In the genomic region with DNA sequence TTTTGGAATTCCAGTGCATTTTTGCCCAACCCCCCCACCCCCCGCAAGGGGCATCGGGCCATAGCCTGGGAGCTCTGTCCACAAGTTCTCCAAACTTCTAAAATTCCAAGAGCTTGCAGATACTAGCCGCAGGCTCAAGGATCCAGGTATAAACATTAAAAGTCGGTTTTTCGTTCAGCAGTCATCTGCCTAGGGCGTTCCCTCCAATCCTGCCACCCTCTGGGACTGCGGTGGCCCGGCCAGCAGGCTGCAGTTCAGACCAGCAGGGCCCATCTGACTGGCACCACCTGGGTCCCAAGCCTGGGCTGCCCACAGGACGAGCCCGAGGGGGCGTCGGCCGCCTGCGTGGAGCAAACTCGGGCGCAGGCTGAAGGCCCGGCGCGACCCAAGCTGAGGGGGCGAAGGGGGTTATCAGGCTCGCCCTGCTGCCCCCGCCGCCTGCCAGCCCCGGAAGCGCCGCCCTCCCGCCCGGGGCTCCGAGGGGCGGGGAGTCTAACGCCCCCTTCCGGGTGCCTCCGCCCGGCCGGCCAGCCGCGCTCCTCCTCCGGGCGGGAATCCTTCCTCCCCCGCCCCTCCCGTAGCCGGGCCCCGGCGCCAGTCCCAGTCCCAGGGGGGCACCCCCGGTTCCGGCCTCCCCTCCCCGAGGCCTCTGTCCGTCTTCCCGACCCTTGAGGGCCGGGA, we compare ENCODE assay signal across 8 mouse cellular contexts. TPM values are rescaled to one million over a fixed set of nuclear protein-coding genes. Genes with fewer than 3 reads are reported as not detected.
DNase-seq lines count a peak whose midpoint lies in the region; ATAC-seq and TF ChIP-seq lines count a peak whose summit lies in the region.

No protein-coding gene starts in this region.

- peaks cover 27% of the 10 kb centered on the region for H3K36me3 ChIP-seq in E14TG2a.4 (ENCODE audit: insufficient read depth, low read length)
- no peaks in the 10 kb centered on the region for H3K36me3 ChIP-seq in embryonic facial prominence, embryonic 15.5 days
- no peaks in the 10 kb centered on the region for H3K36me3 ChIP-seq in heart, embryonic 10.5 days
- H3K36me3 ChIP-seq in kidney, embryonic 16.5 days (ENCODE audit: insufficient read depth, low read length), result no peaks in the 10 kb centered on the region

- H3K27me3 ChIP-seq in E14TG2a.4 (ENCODE audit: insufficient read depth, low read length), result no peaks in the 10 kb centered on the region
- H3K27me3 ChIP-seq in embryonic facial prominence, embryonic 15.5 days, result no peaks in the 10 kb centered on the region
- peaks cover 10% of the 10 kb centered on the region; the same call in 1 of the 2 replicates for H3K27me3 ChIP-seq in heart, embryonic 10.5 days (ENCODE audit: insufficient read depth, poor library complexity, severe bottlenecking)
- H3K27me3 ChIP-seq in kidney, embryonic 16.5 days (ENCODE audit: insufficient read depth, low read length), result no peaks in the 10 kb centered on the region

- WGBS in embryonic facial prominence, embryonic 15.5 days, result under 1% methylated on average over 48 of the region's 50 CpGs
- WGBS in heart, embryonic 10.5 days, result under 1% methylated on average over 34 of the region's 50 CpGs
- WGBS in kidney, embryonic 16.5 days, result under 1% methylated on average over 33 of the region's 50 CpGs
- 2% methylated on average over 36 of the region's 50 CpGs for WGBS in lung, adult 2 months

- peak overlapping the region; percentile 58 for H3K4me2 ChIP-seq in embryonic facial prominence, embryonic 15.5 days (replicated peaks)
- peak overlapping the region; percentile 91 for H3K4me2 ChIP-seq in kidney, embryonic 16.5 days (replicated peaks; ENCODE audit: low read depth, low read length)

- H3K9me3 ChIP-seq in E14TG2a.4 (ENCODE audit: low read length), result no peaks in the 10 kb centered on the region
- no peaks in the 10 kb centered on the region for H3K9me3 ChIP-seq in embryonic facial prominence, embryonic 15.5 days (replicated peaks)
- no peaks in the 10 kb centered on the region for H3K9me3 ChIP-seq in heart, embryonic 10.5 days
- H3K9me3 ChIP-seq in kidney, embryonic 16.5 days (ENCODE audit: low read length), result no peaks in the 10 kb centered on the region

- H3K27ac ChIP-seq in embryonic facial prominence, embryonic 15.5 days (replicated peaks), result peak overlapping the region; percentile 93
- H3K27ac ChIP-seq in heart, embryonic 10.5 days, result peak overlapping the region; percentile 99
- peak overlapping the region; percentile 97 for H3K27ac ChIP-seq in kidney, embryonic 16.5 days (ENCODE audit: low read length)

- DNase-seq in adrenal gland, postnatal 36 days, result peak; percentile 92 to 96
- peak; percentile 94 for DNase-seq in heart, embryonic 10.5 days (ENCODE audit: low spot score)
- peak; percentile 89 for DNase-seq in lung, adult 2 months
- DNase-seq in thymus, postnatal 36 days, result peak; percentile 90 to 92

- H3K4me3 ChIP-seq in E14TG2a.4 (replicated peaks; ENCODE audit: low read length), result peak overlapping the region; percentile 98
- H3K4me3 ChIP-seq in embryonic facial prominence, embryonic 15.5 days (replicated peaks), result peak overlapping the region; percentile 64
- H3K4me3 ChIP-seq in heart, embryonic 10.5 days, result peak overlapping the region; percentile 96
- peak overlapping the region; percentile 92 for H3K4me3 ChIP-seq in kidney, embryonic 16.5 days (ENCODE audit: low read length)
- H3K4me3 ChIP-seq in lung, adult 2 months (replicated peaks; ENCODE audit: extremely low read depth, low read depth, low read length), result peak overlapping the region; percentile 92

- peak overlapping the region; percentile 77 for H3K9ac ChIP-seq in embryonic facial prominence, embryonic 15.5 days
- peak overlapping the region; percentile 99 for H3K9ac ChIP-seq in kidney, embryonic 16.5 days (replicated peaks; ENCODE audit: low read length)

- TF ChIP-seq CTCF in E14TG2a.4 (conservative IDR thresholded peaks at IDR 0.05; ENCODE audit: low read length), result no peak
- TF ChIP-seq CTCF in lung, adult 2 months (IDR thresholded peaks at IDR 0.05; ENCODE audit: insufficient read depth, low read length), result no peak

- ATAC-seq in embryonic facial prominence, embryonic 15.5 days (ENCODE audit: insufficient number of reproducible peaks, low FRiP score, low TSS enrichment, low read depth), result peak; percentile 79
- ATAC-seq in kidney, embryonic 16.5 days (ENCODE audit: low FRiP score, low TSS enrichment), result peak; percentile 72
- peak; percentile 4; the same call in 1 of the 2 replicates for ATAC-seq in neutrophil, adult 5-6 weeks (ENCODE audit: extremely low read depth, insufficient number of reproducible peaks, low FRiP score, poor library complexity, severe bottlenecking)

- TF ChIP-seq POLR2A in lung, adult 2 months (IDR thresholded peaks at IDR 0.05; ENCODE audit: borderline replicate concordance, extremely low read depth, low read depth, low read length), result peak; percentile 73; the same call in 1 of the 2 replicates

- peaks cover 85% of the 10 kb centered on the region for H3K4me1 ChIP-seq in E14TG2a.4 (replicated peaks; ENCODE audit: low read depth, low read length)
- peaks cover 50% of the 10 kb centered on the region for H3K4me1 ChIP-seq in embryonic facial prominence, embryonic 15.5 days
- peaks cover 56% of the 10 kb centered on the region for H3K4me1 ChIP-seq in heart, embryonic 10.5 days
- H3K4me1 ChIP-seq in kidney, embryonic 16.5 days (ENCODE audit: insufficient read depth, low read length), result peaks cover 28% of the 10 kb centered on the region
- H3K4me1 ChIP-seq in lung, adult 2 months (ENCODE audit: control insufficient read depth, insufficient read depth, low read length), result peaks cover 21% of the 10 kb centered on the region

RNA-seq across cellular contexts. Expression of a gene that starts 5.7 kb away (rescaled TPM):
- total RNA-seq in adrenal gland, postnatal 36 days (2021), result 10 to 100 TPM; 14.5 to 16.6 TPM
- polyA plus RNA-seq in embryonic facial prominence, embryonic 15.5 days (2015; fragmentation: Nextera tagmentation; extraction: Ambion mirVana), result 16.8 and 17.9 TPM in 2 replicates
- 20.1 and 21.9 TPM in 2 replicates for polyA plus RNA-seq in heart, embryonic 10.5 days (2016; fragmentation: Nextera tagmentation; extraction: Ambion mirVana)
- 21.2 and 25.1 TPM in 2 replicates for polyA plus RNA-seq in kidney, embryonic 16.5 days (2015; fragmentation: Nextera tagmentation; extraction: Ambion mirVana)
- 23.1 and 26.3 TPM in 2 replicates for polyA plus RNA-seq in lung, adult 2 months (2012; rRNA removed)
- total RNA-seq in neutrophil, adult 5-6 weeks (2017), result 9.3 and 9.8 TPM in 2 replicates

RNA-seq across cellular contexts. Expression of a gene that starts 33.3 kb away (rescaled TPM):
- total RNA-seq in adrenal gland, postnatal 36 days (2021), result 10 to 100 TPM; 29.6 to 34.2 TPM
- 28.2 and 30.5 TPM in 2 replicates for polyA plus RNA-seq in embryonic facial prominence, embryonic 15.5 days (2015; fragmentation: Nextera tagmentation; extraction: Ambion mirVana)
- polyA plus RNA-seq in heart, embryonic 10.5 days (2016; fragmentation: Nextera tagmentation; extraction: Ambion mirVana), result 69.3 and 72.6 TPM in 2 replicates
- polyA plus RNA-seq in kidney, embryonic 16.5 days (2015; fragmentation: Nextera tagmentation; extraction: Ambion mirVana), result 38.0 TPM in 2 replicates
- polyA plus RNA-seq in lung, adult 2 months (2012; rRNA removed), result 20.7 and 24.0 TPM in 2 replicates
- total RNA-seq in neutrophil, adult 5-6 weeks (2017), result 15.6 and 17.3 TPM in 2 replicates

RNA-seq across cellular contexts. Expression of a gene that starts 36.1 kb away (rescaled TPM):
- under 1 TPM; 0.16 to 0.23 TPM for total RNA-seq in adrenal gland, postnatal 36 days (2021)
- polyA plus RNA-seq in embryonic facial prominence, embryonic 15.5 days (2015; fragmentation: Nextera tagmentation; extraction: Ambion mirVana), result 18.5 and 26.7 TPM in 2 replicates
- polyA plus RNA-seq in heart, embryonic 10.5 days (2016; fragmentation: Nextera tagmentation; extraction: Ambion mirVana), result 0.47 and 2.3 TPM in 2 replicates
- polyA plus RNA-seq in kidney, embryonic 16.5 days (2015; fragmentation: Nextera tagmentation; extraction: Ambion mirVana), result 1.6 and 2.0 TPM in 2 replicates
- polyA plus RNA-seq in lung, adult 2 months (2012; rRNA removed), result 5.0 and 8.5 TPM in 2 replicates
- 0.25 TPM in 1 of 2 replicates, not detected in the other for total RNA-seq in neutrophil, adult 5-6 weeks (2017)

RNA-seq across cellular contexts. Expression of a gene that starts 49.1 kb away (rescaled TPM):
- total RNA-seq in adrenal gland, postnatal 36 days (2021), result under 1 TPM; 0.16 to 0.66 TPM
- polyA plus RNA-seq in embryonic facial prominence, embryonic 15.5 days (2015; fragmentation: Nextera tagmentation; extraction: Ambion mirVana), result 5.6 and 6.1 TPM in 2 replicates
- 0.90 and 1.5 TPM in 2 replicates for polyA plus RNA-seq in heart, embryonic 10.5 days (2016; fragmentation: Nextera tagmentation; extraction: Ambion mirVana)
- polyA plus RNA-seq in kidney, embryonic 16.5 days (2015; fragmentation: Nextera tagmentation; extraction: Ambion mirVana), result 52.5 and 55.8 TPM in 2 replicates
- 56.2 and 69.8 TPM in 2 replicates for polyA plus RNA-seq in lung, adult 2 months (2012; rRNA removed)
- total RNA-seq in neutrophil, adult 5-6 weeks (2017), result 0.23 and 0.61 TPM in 2 replicates

RNA-seq across cellular contexts. Expression of a gene that starts 52.7 kb away (rescaled TPM):
- total RNA-seq in adrenal gland, postnatal 36 days (2021), result 10 to 100 TPM; 15.7 to 18.8 TPM
- 22.5 and 23.9 TPM in 2 replicates for polyA plus RNA-seq in embryonic facial prominence, embryonic 15.5 days (2015; fragmentation: Nextera tagmentation; extraction: Ambion mirVana)
- polyA plus RNA-seq in heart, embryonic 10.5 days (2016; fragmentation: Nextera tagmentation; extraction: Ambion mirVana), result 21.3 and 30.0 TPM in 2 replicates
- 45.7 and 50.9 TPM in 2 replicates for polyA plus RNA-seq in kidney, embryonic 16.5 days (2015; fragmentation: Nextera tagmentation; extraction: Ambion mirVana)
- 16.2 and 20.2 TPM in 2 replicates for polyA plus RNA-seq in lung, adult 2 months (2012; rRNA removed)
- total RNA-seq in neutrophil, adult 5-6 weeks (2017), result 3.6 and 10.8 TPM in 2 replicates

Comparison
In these comparisons a context has a peak if more than half of its experiments do, and no peak if none do; other contexts are left out.
1. Peak in every context shown above with its lines: DNase-seq, ATAC-seq, H3K4me3 ChIP-seq and H3K27ac ChIP-seq.
2. ATAC-seq: peak in every context shown above with its lines; median percentile 79 in embryonic facial prominence, embryonic 15.5 days; 72 in kidney, embryonic 16.5 days; 4 in neutrophil, adult 5-6 weeks.